Mouse (Mus musculus): ENCODE data around the gene Sec31a.

DNA sequence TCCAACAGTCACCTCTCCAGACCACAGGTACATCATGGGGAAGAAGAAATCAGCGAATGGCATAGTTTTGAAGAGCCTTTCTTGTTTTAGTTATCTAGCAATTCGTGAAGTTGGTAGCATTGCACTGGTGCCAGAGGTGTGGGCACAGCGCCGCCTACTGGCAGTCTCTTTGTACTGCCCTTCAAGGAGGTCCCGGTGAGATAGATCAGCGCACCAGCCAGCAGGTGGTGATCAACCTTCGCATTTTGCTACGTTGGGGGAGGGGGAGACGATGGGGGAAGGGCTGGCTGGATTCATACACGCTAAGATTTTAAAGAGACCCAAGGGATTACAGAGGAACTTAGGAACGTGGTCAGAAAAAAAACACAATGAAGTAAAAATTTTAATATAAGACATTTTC, 94.0 kb downstream of the Sec31a start:
- TF ChIP-seq CTCF (IDR thresholded peaks at IDR 0.05; ENCODE audit: control insufficient read depth, insufficient read depth, low read length) = peak; percentile 96
- TF ChIP-seq POLR2A (IDR thresholded peaks at IDR 0.05; ENCODE audit: borderline replicate concordance, control insufficient read depth, low read depth, low read length) = no peak
